Mouse (Mus musculus) G1E (cell line): ENCODE data around the gene Mst1. TPM values are rescaled to one million over a fixed set of nuclear protein-coding genes. Genes with fewer than 3 reads are reported as not detected.
A peak's percentile ranks its signal among the peaks of the same experiment; 100 is the strongest.

Experiments
- ATAC-seq: 2 replicates; pipeline ENCODE4 v1.8.0; 2016; ENCODE audit warnings: mild to moderate bottlenecking; ENCODE audit not compliant: insufficient number of reproducible peaks, poor library complexity, low FRiP score, severe bottlenecking; ENCODE audit errors: extremely low read depth
- DNase-seq: peaks from one replicate; pipeline ENCODE4 v3.0.0; 2012; ENCODE audit warnings: low spot score
- H3K27me3 ChIP-seq: 2 replicates; pipeline ENCODE4 v1.6.1; 2012; ENCODE audit warnings: mild to moderate bottlenecking, low read length, inconsistent platforms; ENCODE audit not compliant: insufficient read depth
- H3K36me3 ChIP-seq: replicated peaks from 2 replicates; pipeline ENCODE3; 2012; ENCODE audit warnings: mild to moderate bottlenecking, inconsistent platforms
- H3K4me1 ChIP-seq: 2 replicates; pipeline ENCODE4 v1.6.1; 2012; ENCODE audit warnings: low read depth, low read length, inconsistent platforms, mixed read lengths; ENCODE audit not compliant: insufficient read depth
- H3K4me3 ChIP-seq: 2 replicates; pipeline ENCODE4 v1.5.1; 2012; ENCODE audit warnings: low read depth, mild to moderate bottlenecking, inconsistent platforms, low read length, moderate library complexity, mixed read lengths
- H3K9me3 ChIP-seq: replicated peaks from 2 replicates; pipeline ENCODE4 v1.6.1; 2012; ENCODE audit warnings: inconsistent platforms
- CTCF ChIP-seq: IDR thresholded peaks from 2 replicates; pipeline ENCODE4 v1.5.1; 2012; ENCODE audit warnings: low read depth, low read length, inconsistent platforms, mixed read lengths
- GATA1 ChIP-seq: IDR thresholded peaks from 2 replicates; pipeline ENCODE4 v1.6.1; 2012; ENCODE audit warnings: borderline replicate concordance, low read length, inconsistent platforms, mixed read lengths
- GATA2 ChIP-seq: IDR thresholded peaks from 2 replicates; pipeline ENCODE4 v1.6.1; 2012; ENCODE audit warnings: low read depth, low read length, inconsistent platforms, borderline replicate concordance
- POLR2AphosphoS5 ChIP-seq: IDR thresholded peaks from 2 replicates; pipeline ENCODE4 v1.6.1; 2012; ENCODE audit warnings: low read depth, low read length, inconsistent platforms; ENCODE audit not compliant: insufficient replicate concordance
- TAL1 ChIP-seq: conservative IDR thresholded peaks from 2 replicates; pipeline ENCODE4 v1.6.1; 2012; ENCODE audit warnings: low read depth, low read length, inconsistent platforms, mixed read lengths
- polyA plus RNA-seq: library from polyadenylated mRNA; stranded (reverse); fragments of >175 nt; gene quantifications from 2 replicates; pipeline ENCODE4 v1.2.3, GENCODE M21; 2012
- total RNA-seq, 2 experiments: library from RNA; stranded (forward) in 1 of 2; stranded (reverse) in 1 of 2; fragments of 200-1000 nt in 1 of 2; fragments of >200 nt in 1 of 2; fragmentation: Nextera tagmentation in 1 of 2; gene quantifications; 2 replicates each; pipeline ENCODE4 v1.2.3; 2014 to 2017

Gene Mst1
- total and polyA plus RNA-seq, 3 experiments, result 8.4 to 17.9 (median 11.0) TPM

DNA sequence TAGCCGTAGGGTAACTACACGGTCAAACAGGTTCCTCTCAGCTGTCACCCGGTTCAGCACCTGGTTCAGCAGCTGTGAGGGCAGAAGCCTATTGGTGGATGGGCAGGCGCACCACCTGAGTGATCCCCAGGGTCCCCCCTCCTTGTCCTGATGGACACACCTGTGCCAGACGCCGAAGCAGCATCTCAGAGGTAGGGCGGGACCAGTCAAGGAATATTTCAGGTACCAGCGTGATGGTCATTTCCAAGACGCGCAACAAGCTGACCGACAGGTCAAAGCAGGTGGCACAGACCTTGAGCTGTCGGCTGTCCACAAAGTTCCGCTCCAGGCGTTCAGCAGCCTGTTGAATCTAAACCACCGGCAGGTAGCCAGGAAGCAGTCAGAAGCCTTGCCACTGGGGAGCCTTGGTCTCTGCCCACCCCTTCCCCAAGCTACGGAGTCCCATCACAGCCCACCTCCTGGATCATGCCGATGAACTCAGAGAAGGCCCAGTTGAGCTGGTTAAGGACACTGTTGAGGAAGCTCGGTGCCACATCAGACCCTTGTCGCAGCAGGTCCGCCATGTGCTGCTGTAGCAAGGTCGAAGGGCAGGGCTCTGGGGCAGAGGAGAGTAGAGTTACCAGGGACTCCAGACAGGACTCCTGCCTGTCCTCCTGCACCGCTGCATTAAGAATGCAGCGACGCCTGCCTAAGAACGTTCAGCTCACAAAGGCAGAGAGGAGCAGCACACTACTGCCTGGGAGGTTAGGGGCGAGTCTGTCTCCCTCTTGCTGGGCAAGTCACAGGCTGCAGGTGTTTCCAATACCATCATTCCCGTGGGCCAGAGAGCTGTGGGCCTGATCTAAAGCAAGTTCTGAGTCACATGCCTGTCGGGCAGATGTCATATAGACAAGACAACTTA is 23.6 kb upstream of the Mst1 start:
- H3K27me3 ChIP-seq, result no peaks in the 10 kb centered on the region; the same call in 1 of the 2 replicates
- peaks cover 100% of the 10 kb centered on the region for H3K36me3 ChIP-seq

GRCm38 (mm10) chr9:108057262-108057562 is 23.0 kb upstream of the Mst1 start:
- no peak for ATAC-seq
- peaks cover 100% of the 10 kb centered on the region for H3K36me3 ChIP-seq
- no peak for DNase-seq
- no peaks in the 10 kb centered on the region; the same call in 1 of the 2 replicates for H3K27me3 ChIP-seq
- no peaks in the 10 kb centered on the region for H3K9me3 ChIP-seq
- peaks cover 25% of the 10 kb centered on the region for H3K4me1 ChIP-seq
- no peak overlapping the region for H3K4me3 ChIP-seq
- TF ChIP-seq CTCF (no peak), GATA2 (no peak), TAL1 (no peak), POLR2AphosphoS5 (no peak), GATA1 (no peak)

More for the DNA sequence above, 23.6 kb upstream of the Mst1 start:
- H3K4me1 ChIP-seq, result peaks cover 31% of the 10 kb centered on the region
- no peak overlapping the region for H3K4me3 ChIP-seq
- no peak for DNase-seq
- H3K9me3 ChIP-seq, result no peaks in the 10 kb centered on the region
- TF ChIP-seq GATA1, result no peak
- no peak for TF ChIP-seq GATA2
- no peak for TF ChIP-seq POLR2AphosphoS5
- no peak for TF ChIP-seq CTCF
- TF ChIP-seq TAL1, result no peak
- ATAC-seq, result no peak

GRCm38 (mm10) chr9:108058291-108058690 is 21.9 kb upstream of the Mst1 start:
- DNase-seq (no peak), ATAC-seq (no peak)
- TF ChIP-seq TAL1 (no peak), CTCF (no peak), POLR2AphosphoS5 (no peak), GATA2 (no peak), GATA1 (no peak)
- Histone ChIP-seq H3K27me3 (no peaks in the 10 kb centered on the region; the same call in 1 of the 2 replicates), H3K9me3 (no peaks in the 10 kb centered on the region), H3K36me3 (peaks cover 100% of the 10 kb centered on the region), H3K4me1 (peaks cover 15% of the 10 kb centered on the region), H3K4me3 (no peak overlapping the region)

DNA sequence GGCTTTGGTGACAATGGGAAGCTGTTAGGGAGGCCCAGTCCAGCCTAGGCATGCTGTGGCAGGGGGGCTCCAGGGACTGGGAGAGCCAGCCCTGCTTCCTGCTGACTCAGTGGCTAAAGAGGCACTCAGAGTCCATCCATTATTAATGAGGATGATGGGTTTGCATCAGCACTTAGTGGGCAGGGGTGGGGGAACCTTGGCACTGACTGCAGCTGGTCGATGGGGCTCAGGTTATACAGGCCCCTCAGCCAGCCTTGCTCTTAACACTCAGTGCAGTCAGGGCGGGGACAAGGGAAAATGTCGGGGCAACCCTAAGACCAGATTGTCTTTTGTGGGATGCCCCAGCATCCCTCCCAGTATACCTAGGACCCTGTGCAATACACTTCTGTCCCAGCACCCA is 18.1 kb upstream of the Mst1 start:
- no peaks in the 10 kb centered on the region for H3K9me3 ChIP-seq
- ATAC-seq (no peak), DNase-seq (no peak)
- H3K4me3 ChIP-seq, result no peak overlapping the region
- H3K4me1 ChIP-seq, result peaks cover 8% of the 10 kb centered on the region; the same call in 1 of the 2 replicates
- H3K36me3 ChIP-seq, result peaks cover 100% of the 10 kb centered on the region
- TF ChIP-seq GATA2 (no peak), POLR2AphosphoS5 (no peak), CTCF (no peak), TAL1 (no peak), GATA1 (no peak)
- H3K27me3 ChIP-seq, result no peaks in the 10 kb centered on the region

- DNase-seq (no peak), ATAC-seq (no peak)
- Histone ChIP-seq H3K9me3 (no peaks in the 10 kb centered on the region), H3K4me1 (peaks cover 13% of the 10 kb centered on the region; the same call in 1 of the 2 replicates), H3K27me3 (no peaks in the 10 kb centered on the region), H3K36me3 (peaks cover 100% of the 10 kb centered on the region), H3K4me3 (no peak overlapping the region)
- TF ChIP-seq GATA1 (no peak), TAL1 (no peak), CTCF (no peak), POLR2AphosphoS5 (no peak), GATA2 (no peak)
Measured at GRCm38 (mm10) chr9:108063361-108063760, 16.9 kb upstream of the Mst1 start.

DNA sequence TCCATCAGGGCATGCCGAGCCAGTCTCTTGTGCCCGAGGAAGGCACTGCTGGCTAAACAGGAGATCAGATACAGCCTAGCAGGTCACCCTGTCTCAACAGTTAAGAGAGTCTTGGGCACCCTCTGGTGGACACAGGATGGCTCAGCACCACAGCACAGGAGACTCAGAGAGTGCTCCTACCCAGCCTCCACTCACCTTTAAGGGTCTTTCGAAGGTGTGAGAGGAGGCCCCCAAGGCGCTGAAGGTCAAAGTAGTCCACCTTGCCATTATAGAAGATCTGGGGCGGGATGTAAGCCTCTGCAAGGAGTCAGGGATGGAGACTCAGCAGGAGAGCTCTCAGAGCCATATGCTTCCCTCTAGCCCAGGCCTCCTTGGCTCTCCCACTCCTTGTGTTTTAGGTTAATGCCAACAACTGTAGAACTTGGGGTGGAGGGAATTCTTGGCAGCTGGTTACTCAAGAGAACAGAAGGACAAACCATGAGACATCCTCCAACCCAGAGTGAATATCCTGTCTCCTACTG is 14.7 kb upstream of the Mst1 start:
- TF ChIP-seq CTCF (peak; percentile 29; the same call in 1 of the 2 replicates), GATA1 (no peak)
- ATAC-seq, result no peak
- no peaks in the 10 kb centered on the region for H3K27me3 ChIP-seq
- no peak overlapping the region for H3K4me3 ChIP-seq
- no peaks in the 10 kb centered on the region for H3K9me3 ChIP-seq
- peaks cover 100% of the 10 kb centered on the region for H3K36me3 ChIP-seq
- H3K4me1 ChIP-seq, result peaks cover 13% of the 10 kb centered on the region; the same call in 1 of the 2 replicates
- DNase-seq, result peak; percentile 68
